Mouse (Mus musculus) stomach, embryonic 15.5 days (tissue): Measurements from ENCODE around the gene Serpina12. TPM values are rescaled to one million over a fixed set of nuclear protein-coding genes. Genes with fewer than 3 reads are reported as not detected.

ENCODE experiments used
- ATAC-seq: fragments of 200-750 bp; cut with Nextera tagmentation; 2 replicates; pipeline ENCODE4 v1.8.0; 2017; ENCODE audit warnings: low read depth, moderate number of reproducible peaks, moderate TSS enrichment; ENCODE audit not compliant: insufficient read depth, low FRiP score
- H3K27ac ChIP-seq: fragments of 300-500 bp; sonication (generic); 2 replicates; pipeline ENCODE4 v1.5.1; 2015; ENCODE audit warnings: mild to moderate bottlenecking, inconsistent platforms
- H3K27me3 ChIP-seq: fragments of 300-500 bp; sonication (generic); replicated peaks from 2 replicates; pipeline ENCODE4 v1.6.1; 2015; ENCODE audit warnings: inconsistent platforms
- H3K36me3 ChIP-seq: fragments of 300-500 bp; sonication (generic); 2 replicates; pipeline ENCODE4 v1.6.1; 2015; ENCODE audit warnings: inconsistent platforms
- H3K4me1 ChIP-seq: fragments of 300-500 bp; sonication (generic); 2 replicates; pipeline ENCODE4 v1.6.1; 2015; ENCODE audit warnings: inconsistent platforms
- H3K4me2 ChIP-seq: fragments of 300-500 bp; sonication (generic); 2 replicates; pipeline ENCODE4 v1.6.1; 2015; ENCODE audit warnings: mild to moderate bottlenecking, inconsistent platforms
- H3K4me3 ChIP-seq: fragments of 300-500 bp; sonication (generic); replicated peaks from 2 replicates; pipeline ENCODE4 v1.5.1; 2015; ENCODE audit warnings: inconsistent platforms
- H3K9ac ChIP-seq: fragments of 300-500 bp; sonication (generic); 2 replicates; pipeline ENCODE4 v1.6.1; 2015; ENCODE audit warnings: inconsistent platforms
- H3K9me3 ChIP-seq: fragments of 300-500 bp; sonication (generic); 2 replicates; pipeline ENCODE4 v1.6.1; 2016; ENCODE audit warnings: inconsistent platforms
- WGBS: fragments of 180-500 bp; shearing (Covaris S2); methylation state at CpG from one replicate; pipeline ENCODE4 v1.1.7; 2015; 5-methylcytosine and 5-hydroxymethylcytosine counted together
- polyA plus RNA-seq: library from polyadenylated mRNA; unstranded; fragments of >200 nt; fragmentation: Nextera tagmentation; extraction: Ambion mirVana; gene quantifications from 2 replicates; pipeline ENCODE4 v1.2.1, GENCODE M21; 2015

Serpina12 gene
- polyA plus RNA-seq, 1 experiment from 2014 or later, result not detected

GRCm38 (mm10) chr12:104002569-104003237 is 41.5 kb downstream of the Serpina12 start:
- H3K9me3 ChIP-seq, result no peaks in the 10 kb centered on the region
- WGBS, result 50% methylated on average over 10 of the region's 10 CpGs
- H3K4me1 ChIP-seq, result no peaks in the 10 kb centered on the region
- H3K4me3 ChIP-seq, result no peak overlapping the region
- H3K4me2 ChIP-seq, result no peak overlapping the region
- no peak overlapping the region for H3K27ac ChIP-seq
- ATAC-seq, result no peak; the same call in 1 of the 2 replicates
- H3K9ac ChIP-seq, result no peak overlapping the region
- H3K36me3 ChIP-seq, result no peaks in the 10 kb centered on the region
- no peaks in the 10 kb centered on the region for H3K27me3 ChIP-seq

GRCm38 (mm10) chr12:104000594-104000993 is 43.6 kb downstream of the Serpina12 start:
- no peaks in the 10 kb centered on the region for H3K9me3 ChIP-seq
- H3K36me3 ChIP-seq, result no peaks in the 10 kb centered on the region
- WGBS, result 90% methylated on average over 3 of the region's 3 CpGs
- no peak overlapping the region for H3K4me3 ChIP-seq
- H3K4me2 ChIP-seq, result no peak overlapping the region
- no peaks in the 10 kb centered on the region for H3K4me1 ChIP-seq
- no peaks in the 10 kb centered on the region for H3K27me3 ChIP-seq
- no peak for ATAC-seq
- no peak overlapping the region for H3K27ac ChIP-seq
- H3K9ac ChIP-seq, result no peak overlapping the region

DNA sequence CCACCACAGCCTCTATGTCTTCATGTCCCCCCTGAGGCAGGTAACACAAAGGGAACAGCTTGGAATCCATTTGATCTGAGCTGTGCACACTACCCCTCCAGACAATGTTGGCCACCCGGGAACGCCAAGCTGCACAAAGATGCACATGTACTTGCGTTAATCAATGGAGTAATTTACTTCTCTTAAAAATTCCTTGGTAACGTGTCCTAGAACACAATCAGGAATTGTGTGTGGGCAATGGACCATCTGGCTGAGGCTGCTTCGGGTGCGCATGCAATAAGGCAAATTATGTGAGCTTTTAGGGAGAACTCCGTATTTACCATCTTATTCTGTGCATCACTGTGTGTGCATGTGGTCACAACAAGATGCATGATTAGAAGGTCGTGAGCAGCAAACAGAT is 44.6 kb downstream of the Serpina12 start:
- no peaks in the 10 kb centered on the region for H3K36me3 ChIP-seq

GRCm38 (mm10) chr12:103996513-103996912 is 47.7 kb downstream of the Serpina12 start:
- H3K36me3 ChIP-seq, result no peaks in the 10 kb centered on the region
- no peak overlapping the region for H3K27ac ChIP-seq
- no peak overlapping the region for H3K4me2 ChIP-seq
- H3K9me3 ChIP-seq, result no peaks in the 10 kb centered on the region
- ATAC-seq, result no peak
- H3K27me3 ChIP-seq, result no peaks in the 10 kb centered on the region
- WGBS, result 52% methylated on average over 2 of the region's 2 CpGs
- H3K4me1 ChIP-seq, result no peaks in the 10 kb centered on the region
- no peak overlapping the region for H3K9ac ChIP-seq
- H3K4me3 ChIP-seq, result no peak overlapping the region

More for the DNA sequence above, 44.6 kb downstream of the Serpina12 start:
- H3K4me2 ChIP-seq, result no peak overlapping the region
- no peak overlapping the region for H3K27ac ChIP-seq
- H3K27me3 ChIP-seq, result no peaks in the 10 kb centered on the region
- H3K9ac ChIP-seq, result no peak overlapping the region
- no peak for ATAC-seq
- H3K9me3 ChIP-seq, result no peaks in the 10 kb centered on the region
- 78% methylated on average over 8 of the region's 8 CpGs for WGBS
- H3K4me1 ChIP-seq, result no peaks in the 10 kb centered on the region
- H3K4me3 ChIP-seq, result no peak overlapping the region

DNA sequence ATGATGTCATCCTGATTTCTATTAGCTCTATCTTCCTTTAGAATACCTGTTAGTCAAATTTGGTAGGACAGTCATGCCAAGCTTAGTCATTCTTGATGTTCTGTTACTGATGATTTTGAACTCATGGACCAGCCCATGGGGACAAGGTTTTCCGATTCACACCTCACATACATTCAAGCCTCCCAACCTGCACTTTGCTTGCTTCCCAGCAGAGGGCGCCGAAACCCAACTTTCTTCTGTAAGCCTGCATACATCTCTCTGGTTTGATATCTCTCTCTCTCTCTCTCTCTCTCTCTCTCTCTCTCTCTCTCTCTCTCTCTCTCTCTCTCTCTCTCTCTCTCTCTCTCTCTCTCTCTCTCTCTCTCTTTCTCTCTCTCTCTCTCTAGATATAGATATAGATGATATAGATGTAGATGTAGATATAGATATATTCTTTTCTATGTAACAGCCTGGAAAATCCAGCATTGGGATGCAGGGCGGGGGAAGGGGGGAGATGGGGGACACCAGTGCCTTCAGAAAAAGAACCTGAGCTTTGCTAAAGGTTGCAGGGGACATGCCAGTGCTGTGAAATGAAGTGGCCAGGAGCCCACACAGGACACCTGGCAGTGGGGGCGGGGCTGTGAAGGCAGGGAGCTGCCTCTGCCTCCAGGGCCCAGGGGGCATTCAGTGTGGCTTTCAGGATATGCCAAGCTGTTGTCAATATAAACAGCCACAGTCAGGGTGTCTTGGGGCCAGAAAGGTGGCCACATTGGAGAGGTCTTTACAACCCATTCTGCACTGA is 48.8 kb downstream of the Serpina12 start:
- H3K9me3 ChIP-seq, result no peaks in the 10 kb centered on the region
- no peaks in the 10 kb centered on the region for H3K4me1 ChIP-seq
- no peaks in the 10 kb centered on the region for H3K36me3 ChIP-seq
- no peak overlapping the region for H3K27ac ChIP-seq
- no peak overlapping the region for H3K4me2 ChIP-seq
- no peak for ATAC-seq
- no peak overlapping the region for H3K9ac ChIP-seq
- H3K27me3 ChIP-seq, result no peaks in the 10 kb centered on the region
- WGBS, result 25% methylated on average over 4 of the region's 5 CpGs
- H3K4me3 ChIP-seq, result no peak overlapping the region

GRCm38 (mm10) chr12:103992945-103993344 is 51.3 kb downstream of the Serpina12 start:
- no peaks in the 10 kb centered on the region for H3K27me3 ChIP-seq
- H3K36me3 ChIP-seq, result no peaks in the 10 kb centered on the region
- H3K9me3 ChIP-seq, result no peaks in the 10 kb centered on the region
- WGBS, result 72% methylated on average over 7 of the region's 7 CpGs
- H3K4me1 ChIP-seq, result 0 out of 2 replicates have a peak, but pooled peaks cover 3% of the 10 kb centered on the region
- H3K4me2 ChIP-seq, result no peak overlapping the region
- no peak overlapping the region for H3K27ac ChIP-seq
- H3K4me3 ChIP-seq, result no peak overlapping the region
- ATAC-seq, result no peak
- no peak overlapping the region for H3K9ac ChIP-seq

GRCm38 (mm10) chr12:103989857-103990256 is 54.4 kb downstream of the Serpina12 start, which contains the start of gene Serpina11:
Gene Serpina11 (minus strand): TSS chr12:103989957.
- no peak for ATAC-seq
- H3K9ac ChIP-seq, result no peak within 1 kb of the TSS
- H3K27ac ChIP-seq, result no peak within 1 kb of the TSS
- WGBS, result 85% methylated on average over 6 of the region's 6 CpGs
- H3K4me3 ChIP-seq, result no peak within 1 kb of the TSS
- no peaks in the 10 kb centered on the region for H3K27me3 ChIP-seq
- no peak within 1 kb of the TSS for H3K4me2 ChIP-seq
- H3K36me3 ChIP-seq, result no peaks in the 10 kb centered on the region
- 0 out of 2 replicates have a peak, but pooled peaks cover 3% of the 10 kb centered on the region for H3K4me1 ChIP-seq
- H3K9me3 ChIP-seq, result no peaks in the 10 kb centered on the region

- no peak for ATAC-seq
- Histone ChIP-seq H3K27ac (no peak overlapping the region), H3K9me3 (no peaks in the 10 kb centered on the region), H3K9ac (no peak overlapping the region), H3K4me2 (no peak overlapping the region), H3K4me3 (no peak overlapping the region), H3K27me3 (no peaks in the 10 kb centered on the region), H3K4me1 (0 out of 2 replicates have a peak, but pooled peaks cover 3% of the 10 kb centered on the region), H3K36me3 (no peaks in the 10 kb centered on the region)
- WGBS, result 53% methylated on average over 2 of the region's 2 CpGs
Measured at GRCm38 (mm10) chr12:103989514-103989767, 54.8 kb downstream of the Serpina12 start.

DNA sequence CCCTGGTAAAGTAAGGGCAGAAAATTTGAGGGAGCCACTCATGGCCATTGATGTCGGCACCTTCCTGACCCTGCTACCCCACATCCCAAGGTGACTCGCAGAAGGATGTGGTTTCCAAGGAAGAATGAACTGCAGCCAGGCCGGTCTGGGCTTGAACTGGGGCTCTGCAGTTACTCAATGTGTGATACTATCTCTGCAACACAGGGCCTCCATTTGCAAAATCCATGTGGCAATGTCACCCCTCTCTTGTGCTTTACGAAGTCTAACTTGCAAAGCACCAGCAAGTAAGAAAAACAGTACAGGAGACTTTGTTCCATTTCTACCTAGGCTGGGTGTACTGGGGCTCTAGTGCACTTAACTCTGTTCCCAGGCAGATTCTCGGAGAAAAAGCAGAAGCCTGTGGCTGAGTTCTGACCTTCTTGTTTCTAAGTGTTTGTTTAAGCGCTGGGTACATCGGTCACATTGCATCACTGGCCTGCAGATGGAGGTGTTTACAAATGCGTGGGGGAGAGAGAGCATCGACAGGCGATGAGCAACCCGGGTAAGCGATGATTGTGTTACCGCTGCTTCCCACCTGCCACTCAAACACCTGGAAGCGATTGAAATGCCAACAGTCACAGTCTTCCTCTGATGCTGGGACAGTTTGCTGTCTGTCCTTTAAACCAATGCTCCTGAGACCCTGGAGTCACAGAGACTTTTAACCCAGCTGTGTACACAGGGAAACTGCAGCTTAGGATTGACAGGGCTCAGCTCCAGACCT is 55.3 kb downstream of the Serpina12 start:
- H3K4me3 ChIP-seq, result no peak overlapping the region

GRCm38 (mm10) chr12:103985868-103986267 is 58.4 kb downstream of the Serpina12 start:
- ATAC-seq, result no peak
- H3K9me3 ChIP-seq, result no peaks in the 10 kb centered on the region
- H3K4me3 ChIP-seq, result no peak overlapping the region
- 53% methylated on average over 5 of the region's 5 CpGs for WGBS
- H3K4me1 ChIP-seq, result 0 out of 2 replicates have a peak, but pooled peaks cover 3% of the 10 kb centered on the region
- H3K9ac ChIP-seq, result no peak overlapping the region
- no peak overlapping the region for H3K27ac ChIP-seq
- no peak overlapping the region for H3K4me2 ChIP-seq
- no peaks in the 10 kb centered on the region for H3K27me3 ChIP-seq
- H3K36me3 ChIP-seq, result no peaks in the 10 kb centered on the region

More for the DNA sequence above, 55.3 kb downstream of the Serpina12 start:
- H3K4me2 ChIP-seq, result no peak overlapping the region
- H3K27me3 ChIP-seq, result no peaks in the 10 kb centered on the region
- H3K36me3 ChIP-seq, result no peaks in the 10 kb centered on the region
- 37% methylated on average over 14 of the region's 14 CpGs for WGBS
- H3K9ac ChIP-seq, result no peak overlapping the region
- 0 out of 2 replicates have a peak, but pooled peaks have one; percentile 43 for ATAC-seq
- no peak overlapping the region for H3K27ac ChIP-seq
- H3K9me3 ChIP-seq, result no peaks in the 10 kb centered on the region
- H3K4me1 ChIP-seq, result 0 out of 2 replicates have a peak, but pooled peaks cover 3% of the 10 kb centered on the region

GRCm38 (mm10) chr12:103984935-103985334 is 59.3 kb downstream of the Serpina12 start:
- Histone ChIP-seq H3K36me3 (no peaks in the 10 kb centered on the region), H3K9ac (no peak overlapping the region), H3K27ac (no peak overlapping the region), H3K4me2 (no peak overlapping the region), H3K4me3 (no peak overlapping the region), H3K27me3 (no peaks in the 10 kb centered on the region), H3K4me1 (0 out of 2 replicates have a peak, but pooled peaks cover 3% of the 10 kb centered on the region), H3K9me3 (no peaks in the 10 kb centered on the region)
- WGBS, result 59% methylated on average over 4 of the region's 4 CpGs
- ATAC-seq, result no peak
